Mouse (Mus musculus): ENCODE data around the gene Iqck. TPM values are rescaled to one million over a fixed set of nuclear protein-coding genes. Genes with fewer than 3 reads are reported as not detected.

Iqck gene
- total and polyA plus RNA-seq, 3 experiments, result 0.39 to 0.68 (median 0.62) TPM

DNA sequence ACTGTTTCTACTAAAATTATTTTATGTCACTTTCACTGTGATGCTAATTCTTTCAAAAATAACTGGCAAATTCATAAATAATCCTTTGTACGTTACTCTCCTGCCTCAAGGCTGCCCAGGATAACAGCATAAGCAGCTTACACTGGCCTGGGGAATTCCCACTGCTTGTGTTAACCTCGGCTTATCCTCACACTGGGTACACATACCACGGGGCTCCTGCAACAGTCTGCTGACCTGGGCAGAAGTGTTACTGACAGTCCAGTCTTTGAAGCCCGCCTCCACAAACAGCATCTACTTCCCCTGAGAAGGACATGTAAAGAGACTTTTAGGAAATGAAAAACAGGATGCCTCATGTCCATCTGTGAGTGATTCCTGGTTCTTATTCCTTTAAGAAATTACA lies 12.6 kb upstream of the Iqck start:
- TF ChIP-seq BHLHE40 (IDR thresholded peaks at IDR 0.05; ENCODE audit: low read depth, low read length), result no peak
- no peak for TF ChIP-seq JUN (IDR thresholded peaks at IDR 0.05; ENCODE audit: insufficient read depth, low read depth, low read length)
- no peak for TF ChIP-seq ZNF384 (IDR thresholded peaks at IDR 0.05; ENCODE audit: low read depth, low read length)
- no peak for TF ChIP-seq POLR2A (IDR thresholded peaks at IDR 0.05; ENCODE audit: low read depth, low read length)
- TF ChIP-seq ZMIZ1 (IDR thresholded peaks at IDR 0.05; ENCODE audit: low read depth, low read length), result no peak
- no peak for TF ChIP-seq RCOR1 (conservative IDR thresholded peaks at IDR 0.05; ENCODE audit: low read depth, low read length)
- no peak for TF ChIP-seq UBTF (IDR thresholded peaks at IDR 0.05; ENCODE audit: low read depth, low read length)
- TF ChIP-seq NRF1 (IDR thresholded peaks at IDR 0.05; ENCODE audit: low read depth, low read length), result no peak
- TF ChIP-seq MAFK (IDR thresholded peaks at IDR 0.05; ENCODE audit: insufficient replicate concordance, low read length), result no peak
- TF ChIP-seq RAD21 (IDR thresholded peaks at IDR 0.05; ENCODE audit: low read depth, low read length), result no peak
- no peak for TF ChIP-seq MXI1 (IDR thresholded peaks at IDR 0.05; ENCODE audit: low read depth, low read length)
- TF ChIP-seq TBP (conservative IDR thresholded peaks at IDR 0.05; ENCODE audit: low read depth, low read length), result no peak
- TF ChIP-seq CHD1 (IDR thresholded peaks at IDR 0.05; ENCODE audit: low read depth, low read length), result no peak
- no peak for TF ChIP-seq MAX (IDR thresholded peaks at IDR 0.05; ENCODE audit: low read length)
- TF ChIP-seq SIN3A (IDR thresholded peaks at IDR 0.05; ENCODE audit: low read length), result no peak
- TF ChIP-seq GABPA (IDR thresholded peaks at IDR 0.05; ENCODE audit: insufficient replicate concordance, low read depth, low read length), result no peak
- TF ChIP-seq CTCF (conservative IDR thresholded peaks at IDR 0.05 in 1 of 2, IDR thresholded peaks at IDR 0.05 in 1 of 2; ENCODE audit: low read depth in 2 of 2, low read length in 2 of 2), result no peak
- TF ChIP-seq ETS1 (conservative IDR thresholded peaks at IDR 0.05; ENCODE audit: low read depth, low read length), result no peak
- no peak for TF ChIP-seq KAT2A (IDR thresholded peaks at IDR 0.05; ENCODE audit: insufficient replicate concordance, low read length)
- in situ Hi-C loops (cut with MboI; ENCODE audit: low pct_ligation_motif_present, low pct_unique_long_range_greater_than_20kb, low sequenced_read_pairs) (no loop called here), dilution Hi-C loops (cut with MboI; ENCODE audit: extremely low pct_ligation_motif_present, extremely low pct_unique_long_range_greater_than_20kb, low sequenced_read_pairs) (no loop called here)
- H3K9me3 ChIP-seq (replicated peaks; ENCODE audit: low read length), result no peaks in the 10 kb centered on the region
- no peak overlapping the region for H3K27ac ChIP-seq (ENCODE audit: insufficient read depth, low read depth)
- no peak for DNase-seq (ENCODE audit: extremely low read depth)
- H3K9ac ChIP-seq (ENCODE audit: insufficient read depth, low read depth), result no peak overlapping the region
- no peak overlapping the region for H3K4me2 ChIP-seq (ENCODE audit: insufficient read depth, low read depth, poor library complexity, severe bottlenecking)
- H3K36me3 ChIP-seq (replicated peaks in 1 of 2; ENCODE audit: control insufficient read depth in 1 of 2, insufficient read depth in 1 of 2, low read length in 1 of 2), result peaks cover 82 to 99% of the 10 kb centered on the region in 2 experiments
- H3K4me3 ChIP-seq (replicated peaks in 1 of 3; ENCODE audit: low read depth in 2 of 3, low read length in 2 of 3, poor library complexity in 1 of 3), result no peak overlapping the region
- no peaks in the 10 kb centered on the region for H3K79me2 ChIP-seq (replicated peaks; ENCODE audit: control insufficient read depth, extremely low read depth, insufficient read depth, poor library complexity, severe bottlenecking)
- H3K4me1 ChIP-seq (ENCODE audit: control insufficient read depth in 1 of 2, insufficient read depth in 2 of 2), result peaks cover 0 to 12% of the 10 kb centered on the region in 2 experiments; a peak in 2 of 4 replicates
- H3K27me3 ChIP-seq (replicated peaks), result no peaks in the 10 kb centered on the region

DNA sequence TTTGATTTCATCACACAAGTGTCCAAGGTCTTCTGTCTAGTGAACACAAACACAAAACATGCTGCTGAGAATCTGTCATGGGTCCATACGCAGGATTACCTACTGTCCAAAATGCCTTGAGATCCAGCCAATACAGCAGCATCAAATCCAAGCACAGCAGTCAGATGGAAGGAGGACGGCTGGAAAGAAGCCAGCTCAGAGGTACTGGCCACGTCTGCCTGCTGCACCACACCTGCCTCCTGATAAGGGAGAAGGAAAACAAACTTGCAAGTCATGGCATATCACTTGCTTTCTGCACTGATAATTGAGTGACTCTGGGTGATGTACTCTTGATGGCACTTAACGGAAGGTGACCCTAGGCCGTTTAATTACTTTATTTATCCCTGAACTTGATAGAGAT lies 10.4 kb upstream of the Iqck start:
- dilution Hi-C loops (cut with MboI; ENCODE audit: extremely low pct_ligation_motif_present, extremely low pct_unique_long_range_greater_than_20kb, low sequenced_read_pairs), result no loop called here
- Histone ChIP-seq H3K4me1 (ENCODE audit: control insufficient read depth in 1 of 2, insufficient read depth in 2 of 2) (peaks cover 0 to 19% of the 10 kb centered on the region in 2 experiments; a peak in 2 of 4 replicates), H3K4me2 (ENCODE audit: insufficient read depth, low read depth, poor library complexity, severe bottlenecking) (no peak overlapping the region), H3K27ac (ENCODE audit: insufficient read depth, low read depth) (no peak overlapping the region), H3K36me3 (replicated peaks in 1 of 2; ENCODE audit: control insufficient read depth in 1 of 2, insufficient read depth in 1 of 2, low read length in 1 of 2) (peaks cover 89 to 99% of the 10 kb centered on the region in 2 experiments), H3K9me3 (replicated peaks; ENCODE audit: low read length) (no peaks in the 10 kb centered on the region), H3K79me2 (replicated peaks; ENCODE audit: control insufficient read depth, extremely low read depth, insufficient read depth, poor library complexity, severe bottlenecking) (no peaks in the 10 kb centered on the region; the same call in 1 of the 2 replicates), H3K27me3 (replicated peaks) (no peaks in the 10 kb centered on the region), H3K9ac (ENCODE audit: insufficient read depth, low read depth) (no peak overlapping the region), H3K4me3 (replicated peaks in 1 of 3; ENCODE audit: low read depth in 2 of 3, low read length in 2 of 3, poor library complexity in 1 of 3) (no peak overlapping the region)
- DNase-seq (ENCODE audit: extremely low read depth), result no peak
- in situ Hi-C loops (cut with MboI; ENCODE audit: low pct_ligation_motif_present, low pct_unique_long_range_greater_than_20kb, low sequenced_read_pairs), result no loop called here
- TF ChIP-seq NRF1 (IDR thresholded peaks at IDR 0.05; ENCODE audit: low read depth, low read length), result no peak
- no peak for TF ChIP-seq JUN (IDR thresholded peaks at IDR 0.05; ENCODE audit: insufficient read depth, low read depth, low read length)
- no peak for TF ChIP-seq HCFC1 (IDR thresholded peaks at IDR 0.05; ENCODE audit: low read depth, low read length)
- TF ChIP-seq USF2 (conservative IDR thresholded peaks at IDR 0.05; ENCODE audit: low read depth, low read length), result no peak
- TF ChIP-seq ZNF384 (IDR thresholded peaks at IDR 0.05; ENCODE audit: low read depth, low read length), result no peak
- TF ChIP-seq MYC (IDR thresholded peaks at IDR 0.05; ENCODE audit: low read depth, low read length), result no peak
- TF ChIP-seq UBTF (IDR thresholded peaks at IDR 0.05; ENCODE audit: low read depth, low read length), result no peak
- no peak for TF ChIP-seq MXI1 (IDR thresholded peaks at IDR 0.05; ENCODE audit: low read depth, low read length)
- no peak for TF ChIP-seq RCOR1 (conservative IDR thresholded peaks at IDR 0.05; ENCODE audit: low read depth, low read length)
- TF ChIP-seq PAX5 (IDR thresholded peaks at IDR 0.05; ENCODE audit: low read length), result no peak
- TF ChIP-seq NELFE (IDR thresholded peaks at IDR 0.05; ENCODE audit: low read depth, low read length), result no peak
- TF ChIP-seq ZMIZ1 (IDR thresholded peaks at IDR 0.05; ENCODE audit: low read depth, low read length), result no peak
- TF ChIP-seq USF1 (IDR thresholded peaks at IDR 0.05; ENCODE audit: low read depth, low read length), result no peak
- TF ChIP-seq MAZ (IDR thresholded peaks at IDR 0.05; ENCODE audit: low read depth, low read length), result no peak
- TF ChIP-seq MAX (IDR thresholded peaks at IDR 0.05; ENCODE audit: low read length), result no peak
- TF ChIP-seq ETS1 (conservative IDR thresholded peaks at IDR 0.05; ENCODE audit: low read depth, low read length), result no peak
- TF ChIP-seq POLR2A (IDR thresholded peaks at IDR 0.05; ENCODE audit: low read depth, low read length), result no peak
- TF ChIP-seq KAT2A (IDR thresholded peaks at IDR 0.05; ENCODE audit: insufficient replicate concordance, low read length), result no peak
